Mouse (Mus musculus) E14TG2a.4 (cell line): ENCODE data around the gene Krt23.

Source experiments
- CTCF ChIP-seq: conservative IDR thresholded peaks from 2 replicates; pipeline ENCODE4 v1.5.1; 2014; ENCODE audit warnings: low read length
- NANOG ChIP-seq: IDR thresholded peaks from 2 replicates; pipeline ENCODE4 v1.6.1; 2014; ENCODE audit warnings: borderline replicate concordance, low read length, mixed read lengths
- POU5F1 ChIP-seq: IDR thresholded peaks from 2 replicates; pipeline ENCODE4 v1.6.1; 2014; ENCODE audit warnings: low read length, borderline replicate concordance

GRCm38 (mm10) chr11:99494741-99495140 lies 1.8 kb upstream of the Krt23 start:
- TF ChIP-seq POU5F1 (no peak), CTCF (no peak), NANOG (no peak)
